Mouse (Mus musculus) heart, embryonic 11.5 days (tissue): ENCODE results near the gene Trim30b. TPM values are rescaled to one million over a fixed set of nuclear protein-coding genes. Genes with fewer than 3 reads are reported as not detected.
A peak's percentile ranks its signal among the peaks of the same experiment; 100 is the strongest.
"Not testable (repeated sequence)": the region's sequence is repeated elsewhere in the genome, so short reads cannot be mapped to it uniquely, and the experiment has no call there.

Experiments used
- ATAC-seq: fragments of 200-750 bp; cut with Nextera tagmentation; replicated peaks from 2 replicates; pipeline ENCODE4 v1.8.0; 2017; ENCODE audit warnings: moderate library complexity; ENCODE audit not compliant: insufficient number of reproducible peaks, low FRiP score, low TSS enrichment
- H3K27ac ChIP-seq: fragments of 300-500 bp; sonication (generic); 2 replicates; pipeline ENCODE4 v1.5.1; 2014; ENCODE audit warnings: mild to moderate bottlenecking, low read depth, low read length
- H3K27me3 ChIP-seq: fragments of 300-500 bp; sonication (generic); 2 replicates; pipeline ENCODE4 v1.6.1; 2014; ENCODE audit warnings: mild to moderate bottlenecking, low read length, mixed read lengths; ENCODE audit not compliant: control insufficient read depth, insufficient read depth
- H3K36me3 ChIP-seq: fragments of 300-500 bp; sonication (generic); 2 replicates; pipeline ENCODE4 v1.6.1; 2014; ENCODE audit warnings: mild to moderate bottlenecking, low read length, moderate library complexity, mixed read lengths; ENCODE audit not compliant: control insufficient read depth, insufficient read depth
- H3K4me1 ChIP-seq: fragments of 300-500 bp; sonication (generic); 2 replicates; pipeline ENCODE4 v1.6.1; 2014; ENCODE audit warnings: low read length; ENCODE audit not compliant: control insufficient read depth, insufficient read depth
- H3K4me2 ChIP-seq: fragments of 300-500 bp; sonication (generic); 2 replicates; pipeline ENCODE4 v1.6.1; 2014; ENCODE audit warnings: mild to moderate bottlenecking, moderate library complexity
- H3K4me3 ChIP-seq: fragments of 300-500 bp; sonication (generic); 2 replicates; pipeline ENCODE4 v1.5.1; 2014; ENCODE audit warnings: low read depth, low read length
- H3K9ac ChIP-seq: fragments of 300-500 bp; sonication (generic); 2 replicates; pipeline ENCODE4 v1.6.1; 2014; ENCODE audit warnings: mild to moderate bottlenecking, low read depth, low read length, moderate library complexity
- H3K9me3 ChIP-seq: fragments of 300-500 bp; sonication (generic); replicated peaks from 2 replicates; pipeline ENCODE4 v1.6.1; 2016; ENCODE audit warnings: low read length; ENCODE audit not compliant: control insufficient read depth
- WGBS: fragments of 180-500 bp; shearing (Covaris S2); extraction: QIAGEN DNeasy Blood & Tissue Kit; methylation state at CpG from one replicate; pipeline ENCODE4 v1.1.7; 2014; ENCODE audit not compliant: insufficient replicate concordance; 5-methylcytosine and 5-hydroxymethylcytosine counted together
- polyA plus RNA-seq: library from polyadenylated mRNA; unstranded; fragments of >200 nt; fragmentation: Nextera tagmentation; extraction: Ambion mirVana; gene quantifications from 2 replicates; pipeline ENCODE4 v1.2.1, GENCODE M21; 2014

Trim30b gene
- polyA plus RNA-seq, 1 experiment from 2014 or later = 0.16 TPM

- H3K4me3 ChIP-seq, H3K9me3 ChIP-seq, ATAC-seq, H3K4me2 ChIP-seq, H3K27me3 ChIP-seq, H3K36me3 ChIP-seq, H3K4me1 ChIP-seq, H3K9ac ChIP-seq, H3K27ac ChIP-seq: not testable (repeated sequence)
- WGBS = 79% methylated on average over 4 of the region's 4 CpGs
Observed at GRCm38 (mm10) chr7:104348043-104348442, 21.6 kb downstream of the Trim30b start.

GRCm38 (mm10) chr7:104340744-104341143 is 28.9 kb downstream of the Trim30b start:
- WGBS = 87% methylated on average over 2 of the region's 4 CpGs
- H3K4me3 ChIP-seq, H3K4me1 ChIP-seq, H3K9ac ChIP-seq, H3K4me2 ChIP-seq, H3K27me3 ChIP-seq, H3K27ac ChIP-seq, H3K9me3 ChIP-seq, H3K36me3 ChIP-seq, ATAC-seq: not testable (repeated sequence)

GRCm38 (mm10) chr7:104335547-104335946 is 34.1 kb downstream of the Trim30b start:
- not testable (repeated sequence) for H3K27ac ChIP-seq, H3K27me3 ChIP-seq, H3K9ac ChIP-seq, H3K4me3 ChIP-seq, H3K4me1 ChIP-seq, H3K4me2 ChIP-seq, ATAC-seq, H3K9me3 ChIP-seq, H3K36me3 ChIP-seq
- 61% methylated on average over 3 of the region's 3 CpGs for WGBS

- H3K36me3 ChIP-seq, H3K4me1 ChIP-seq, H3K27ac ChIP-seq, H3K27me3 ChIP-seq, H3K4me3 ChIP-seq, H3K4me2 ChIP-seq, H3K9ac ChIP-seq, ATAC-seq, H3K9me3 ChIP-seq: not testable (repeated sequence)
- WGBS = 70% methylated on average over 2 of the region's 2 CpGs
Observed at GRCm38 (mm10) chr7:104329171-104329570, 40.5 kb downstream of the Trim30b start, which contains the start of gene Trim34b. Gene Trim34b (plus strand): TSS chr7:104329471.

GRCm38 (mm10) chr7:104322028-104322427 is 47.7 kb downstream of the Trim30b start:
- no peaks in the 10 kb centered on the region for H3K27me3 ChIP-seq
- no peak overlapping the region for H3K27ac ChIP-seq
- H3K9ac ChIP-seq = no peak overlapping the region
- H3K4me1 ChIP-seq = no peaks in the 10 kb centered on the region
- 73% methylated on average over 9 of the region's 9 CpGs for WGBS
- no peak overlapping the region for H3K4me3 ChIP-seq
- no peak for ATAC-seq
- no peaks in the 10 kb centered on the region for H3K9me3 ChIP-seq
- H3K36me3 ChIP-seq = no peaks in the 10 kb centered on the region
- no peak overlapping the region for H3K4me2 ChIP-seq

- not testable (repeated sequence) for H3K36me3 ChIP-seq, H3K27me3 ChIP-seq, H3K9me3 ChIP-seq, H3K4me1 ChIP-seq
- Histone ChIP-seq H3K4me3 (peak within 1 kb of the TSS; percentile 52), H3K27ac (peak within 1 kb of the TSS; percentile 62), H3K4me2 (peak within 1 kb of the TSS; percentile 59), H3K9ac (peak within 1 kb of the TSS; percentile 58)
- peak; percentile 88 for ATAC-seq
- 20% methylated on average over 4 of the region's 4 CpGs for WGBS
Observed at GRCm38 (mm10) chr7:104315369-104316080, 54.2 kb downstream of the Trim30b start, which contains the start of gene Trim12a. Gene Trim12a (minus strand): TSS chr7:104315466.

GRCm38 (mm10) chr7:104314796-104315353 is 54.8 kb downstream of the Trim30b start:
- peak overlapping the region; percentile 58 for H3K9ac ChIP-seq
- H3K27ac ChIP-seq = peak overlapping the region; percentile 62
- H3K4me2 ChIP-seq = peak overlapping the region; percentile 59
- H3K27me3 ChIP-seq = no peaks in the 10 kb centered on the region
- H3K36me3 ChIP-seq = no peaks in the 10 kb centered on the region
- peak overlapping the region; percentile 52 for H3K4me3 ChIP-seq
- no peaks in the 10 kb centered on the region for H3K9me3 ChIP-seq
- no peaks in the 10 kb centered on the region for H3K4me1 ChIP-seq
- WGBS = 6% methylated on average over 15 of the region's 15 CpGs
- ATAC-seq = peak; percentile 58
